Mouse (Mus musculus) lung, embryonic 14.5 days (tissue): ENCODE measurements around the gene 2010111I01Rik. TPM values are rescaled to one million over a fixed set of nuclear protein-coding genes. Genes with fewer than 3 reads are reported as not detected.

Source experiments
- ATAC-seq: fragments of 200-750 bp; cut with Nextera tagmentation; 2 replicates; pipeline ENCODE4 v1.8.0; 2017; ENCODE audit warnings: mild to moderate bottlenecking, moderate TSS enrichment, moderate library complexity; ENCODE audit not compliant: insufficient read depth
- DNase-seq: peaks from one replicate; pipeline ENCODE4 v3.0.0-alpha.2; 2015
- H3K27ac ChIP-seq: fragments of 300-500 bp; sonication (generic); 2 replicates; pipeline ENCODE4 v1.5.1; 2014; ENCODE audit warnings: low read depth, mild to moderate bottlenecking, moderate library complexity
- H3K27me3 ChIP-seq: fragments of 300-500 bp; sonication (generic); 2 replicates; pipeline ENCODE4 v1.6.1; 2014; ENCODE audit warnings: low read length, control low read depth; ENCODE audit not compliant: insufficient read depth
- H3K36me3 ChIP-seq: fragments of 300-500 bp; sonication (generic); 2 replicates; pipeline ENCODE4 v1.6.1; 2014; ENCODE audit warnings: control low read depth; ENCODE audit not compliant: insufficient read depth
- H3K4me1 ChIP-seq: fragments of 300-500 bp; sonication (generic); 2 replicates; pipeline ENCODE4 v1.6.1; 2014; ENCODE audit warnings: antibody characterized with exemption, control low read depth; ENCODE audit not compliant: insufficient read depth
- H3K4me2 ChIP-seq: fragments of 300-500 bp; sonication (generic); 2 replicates; pipeline ENCODE4 v1.6.1; 2014; ENCODE audit warnings: mild to moderate bottlenecking
- H3K4me3 ChIP-seq: fragments of 300-500 bp; sonication (generic); 2 replicates; pipeline ENCODE4 v1.5.1; 2014; ENCODE audit warnings: low read depth, low read length
- H3K9ac ChIP-seq: fragments of 300-500 bp; sonication (generic); 2 replicates; pipeline ENCODE4 v1.6.1; 2014
- H3K9me3 ChIP-seq: fragments of 300-500 bp; sonication (generic); 2 replicates; pipeline ENCODE4 v1.6.1; 2016; ENCODE audit warnings: low read depth, low read length, control low read depth
- CTCF ChIP-seq: IDR thresholded peaks from 2 replicates; pipeline ENCODE4 v1.5.1; 2016; ENCODE audit warnings: antibody characterized with exemption, low read depth
- WGBS: fragments of 180-500 bp; shearing (Covaris S2); extraction: QIAGEN DNeasy Blood & Tissue Kit; methylation state at CpG from one replicate; pipeline ENCODE4 v1.1.7; 2014; 5-methylcytosine and 5-hydroxymethylcytosine counted together
- polyA plus RNA-seq: library from polyadenylated mRNA; unstranded; fragments of >200 nt; fragmentation: Nextera tagmentation; extraction: Ambion mirVana; gene quantifications from 2 replicates; pipeline ENCODE4 v1.2.1, GENCODE M21; 2014

The 2010111I01Rik gene
- polyA plus RNA-seq, 1 experiment from 2014 or later: 156 TPM

GRCm38 (mm10) chr13:63324978-63325848 lies 360.5 kb downstream of the 2010111I01Rik start:
- Histone ChIP-seq H3K9me3 (no peaks in the 10 kb centered on the region), H3K27me3 (no peaks in the 10 kb centered on the region), H3K4me3 (no peak overlapping the region), H3K36me3 (no peaks in the 10 kb centered on the region), H3K27ac (peak overlapping the region; percentile 74), H3K9ac (no peak overlapping the region), H3K4me2 (no peak overlapping the region), H3K4me1 (peaks cover 24% of the 10 kb centered on the region)
- no peak for ATAC-seq
- DNase-seq: no peak
- 56% methylated on average over 10 of the region's 10 CpGs for WGBS
- TF ChIP-seq CTCF: no peak

GRCm38 (mm10) chr13:63326015-63326414 lies 361.3 kb downstream of the 2010111I01Rik start:
- H3K27ac ChIP-seq: no peak overlapping the region
- no peak overlapping the region for H3K4me3 ChIP-seq
- no peaks in the 10 kb centered on the region for H3K27me3 ChIP-seq

DNA sequence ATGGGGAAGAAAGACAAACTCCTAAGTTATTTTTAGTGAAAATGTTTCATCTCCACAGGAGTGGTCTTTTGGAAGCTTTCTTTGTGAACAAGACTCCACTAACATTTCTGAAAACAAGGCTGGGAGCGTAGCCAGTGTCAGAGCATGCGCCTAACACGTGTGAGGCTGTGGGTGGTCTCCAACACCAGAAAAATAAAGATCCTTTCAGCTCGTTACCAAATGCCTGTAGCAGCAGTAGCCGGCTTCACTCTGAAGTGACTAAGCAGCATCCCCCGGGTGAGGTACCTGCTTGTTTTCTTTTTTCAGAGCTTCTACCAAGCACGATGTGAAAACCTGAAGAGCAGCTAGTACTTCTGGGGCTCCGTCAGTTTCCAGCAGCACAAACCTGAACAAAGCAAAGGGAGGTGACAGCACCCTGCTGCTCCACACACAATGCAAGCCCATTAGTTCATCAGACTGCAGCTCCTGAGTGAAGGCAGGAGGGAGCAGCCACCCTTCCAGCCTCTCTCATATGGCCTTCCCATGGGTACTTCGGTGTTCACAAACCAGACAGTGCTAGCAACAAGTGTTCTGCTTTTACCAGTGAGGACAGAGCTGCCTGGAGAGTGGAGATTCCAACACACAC lies 365.7 kb downstream of the 2010111I01Rik start:
- Histone ChIP-seq H3K36me3 (0 out of 2 replicates have a peak, but pooled peaks cover 3% of the 10 kb centered on the region), H3K4me2 (no peak overlapping the region), H3K27ac (peak overlapping the region; percentile 44), H3K4me1 (0 out of 2 replicates have a peak, but pooled peaks cover 4% of the 10 kb centered on the region), H3K27me3 (no peaks in the 10 kb centered on the region), H3K9ac (no peak overlapping the region), H3K9me3 (no peaks in the 10 kb centered on the region), H3K4me3 (no peak overlapping the region)
- no peak for TF ChIP-seq CTCF
- 22% methylated on average over 9 of the region's 9 CpGs for WGBS
- peak; percentile 78 for DNase-seq
- ATAC-seq: peak; percentile 36; the same call in 1 of the 2 replicates

More at GRCm38 (mm10) chr13:63326015-63326414, 361.3 kb downstream of the 2010111I01Rik start:
- no peak overlapping the region for H3K4me2 ChIP-seq
- TF ChIP-seq CTCF: no peak
- H3K4me1 ChIP-seq: peaks cover 24% of the 10 kb centered on the region
- no peak for ATAC-seq
- DNase-seq: no peak
- H3K36me3 ChIP-seq: 0 out of 2 replicates have a peak, but pooled peaks cover 3% of the 10 kb centered on the region
- H3K9ac ChIP-seq: no peak overlapping the region
- H3K9me3 ChIP-seq: no peaks in the 10 kb centered on the region
- WGBS: 74% methylated on average over 2 of the region's 2 CpGs

- WGBS: 37% methylated on average over 4 of the region's 4 CpGs
- Histone ChIP-seq H3K9ac (no peak overlapping the region), H3K4me2 (no peak overlapping the region), H3K27me3 (no peaks in the 10 kb centered on the region), H3K9me3 (no peaks in the 10 kb centered on the region), H3K4me3 (no peak overlapping the region), H3K4me1 (0 out of 2 replicates have a peak, but pooled peaks cover 4% of the 10 kb centered on the region), H3K27ac (peak overlapping the region; percentile 3; the same call in 1 of the 2 replicates), H3K36me3 (0 out of 2 replicates have a peak, but pooled peaks cover 3% of the 10 kb centered on the region)
- no peak for ATAC-seq
- peak; percentile 93 for DNase-seq
- peak; percentile 93 for TF ChIP-seq CTCF
Observed at GRCm38 (mm10) chr13:63331379-63331778, 366.7 kb downstream of the 2010111I01Rik start.

DNA sequence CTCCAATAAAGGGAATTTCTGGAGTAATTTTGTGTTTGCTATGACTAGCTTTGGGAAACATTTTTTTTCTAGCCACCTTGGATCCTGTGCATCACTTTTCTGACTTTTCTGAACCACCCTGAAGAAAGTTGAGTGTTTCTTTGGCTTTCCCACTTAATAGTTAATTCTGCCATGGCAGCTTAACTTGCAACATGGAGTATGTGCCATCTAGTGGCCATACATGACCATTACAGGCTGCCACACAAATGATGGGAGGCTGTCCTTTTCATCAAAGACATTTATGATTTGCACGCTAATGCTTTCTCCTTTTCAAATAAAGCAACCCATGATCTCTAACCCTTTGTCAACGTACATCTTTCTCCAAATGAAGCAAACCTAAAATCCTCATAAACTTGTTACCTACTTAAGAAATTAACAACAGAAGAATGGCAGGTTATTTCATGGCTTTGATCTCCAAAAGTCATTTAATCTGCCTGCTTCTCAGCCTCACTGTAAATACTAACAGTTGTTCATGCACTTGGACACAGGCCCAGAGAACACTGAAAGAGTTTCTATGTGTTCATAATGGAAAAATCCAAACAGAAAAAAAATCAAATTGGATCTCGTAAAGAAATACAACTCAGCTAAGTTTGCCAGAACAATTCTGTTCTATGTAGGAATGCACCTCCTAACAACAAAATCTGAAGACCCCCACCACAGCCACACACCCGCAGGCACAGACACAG lies 368.0 kb downstream of the 2010111I01Rik start:
- Histone ChIP-seq H3K27me3 (no peaks in the 10 kb centered on the region), H3K9ac (no peak overlapping the region), H3K4me1 (0 out of 2 replicates have a peak, but pooled peaks cover 4% of the 10 kb centered on the region), H3K4me3 (no peak overlapping the region), H3K27ac (no peak overlapping the region), H3K9me3 (no peaks in the 10 kb centered on the region), H3K4me2 (no peak overlapping the region), H3K36me3 (0 out of 2 replicates have a peak, but pooled peaks cover 3% of the 10 kb centered on the region)
- 27% methylated on average over 4 of the region's 4 CpGs for WGBS
- no peak for ATAC-seq
- peak; percentile 91 for DNase-seq
- peak; percentile 96 for TF ChIP-seq CTCF

DNA sequence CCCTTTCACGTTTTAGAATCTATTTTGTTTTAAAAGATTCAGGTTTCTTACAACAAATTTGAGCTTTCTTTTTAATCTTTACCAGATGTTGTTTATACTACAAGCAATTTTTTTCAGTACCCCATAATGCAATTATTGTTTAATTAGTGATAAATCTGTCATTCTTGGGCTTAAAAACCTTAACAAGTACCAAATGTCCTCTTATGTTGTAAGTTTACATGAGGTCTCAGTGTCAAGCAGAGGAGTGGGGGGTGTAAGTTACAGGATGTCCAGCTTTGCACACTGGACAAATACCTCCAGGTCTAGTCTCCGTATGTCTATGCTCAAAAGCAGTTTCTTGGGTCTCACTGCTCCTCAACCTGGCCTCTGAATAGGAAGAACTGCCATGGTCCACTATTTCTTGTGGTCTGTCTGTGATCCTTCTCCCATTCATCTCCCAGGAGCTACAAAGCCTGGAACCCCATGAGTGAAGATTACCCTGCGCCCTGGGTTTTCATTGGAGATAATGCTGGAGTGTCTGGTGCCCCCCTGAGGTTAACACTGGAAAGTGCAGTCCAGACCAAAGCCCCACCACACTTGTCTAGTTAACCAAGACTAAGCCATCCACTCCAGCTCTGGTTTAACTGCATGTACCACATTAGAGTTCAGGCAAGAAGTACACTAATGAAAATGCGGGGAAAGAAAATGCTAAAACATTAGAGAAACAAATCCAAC lies 370.9 kb downstream of the 2010111I01Rik start:
- 0 out of 2 replicates have a peak, but pooled peaks cover 1% of the 10 kb centered on the region for H3K36me3 ChIP-seq
- no peak overlapping the region for H3K4me2 ChIP-seq
- H3K4me3 ChIP-seq: no peak overlapping the region
- peak; percentile 72 for TF ChIP-seq CTCF
- ATAC-seq (no peak), DNase-seq (peak; percentile 73)
- no peak overlapping the region for H3K9ac ChIP-seq
- H3K4me1 ChIP-seq: no peaks in the 10 kb centered on the region
- no peak overlapping the region; the same call in 1 of the 2 replicates for H3K27ac ChIP-seq
- H3K27me3 ChIP-seq: no peaks in the 10 kb centered on the region
- 56% methylated on average over 4 of the region's 4 CpGs for WGBS
- H3K9me3 ChIP-seq: no peaks in the 10 kb centered on the region
